Mouse (Mus musculus): ENCODE measurements around the gene Gm13288.
"Not testable (repeated sequence)": the region's sequence is repeated elsewhere in the genome, so short reads cannot be mapped to it uniquely, and the experiment has no call there.

DNA sequence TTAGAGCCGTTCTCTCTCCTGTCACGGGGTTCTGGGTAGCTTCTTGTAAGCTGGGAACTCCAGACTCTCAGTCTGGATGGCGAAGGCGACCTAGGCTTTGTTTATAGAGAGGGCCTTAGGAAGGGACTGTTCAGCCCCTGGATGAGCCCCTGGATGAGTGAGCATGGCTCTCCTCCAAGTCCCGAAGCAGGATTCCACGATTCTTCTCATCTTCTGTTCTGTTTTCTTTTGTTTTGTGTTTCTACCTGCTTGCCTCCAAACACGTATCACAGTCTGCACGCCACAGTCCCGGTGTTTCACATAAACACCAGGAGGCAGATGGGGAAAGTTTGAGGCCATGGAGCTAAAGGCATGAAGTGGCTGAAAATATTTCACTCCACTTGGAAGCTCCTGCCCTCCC is 46.6 kb upstream of the Gm13288 start:
- not testable (repeated sequence) for TF ChIP-seq POLR2A, CTCF (IDR thresholded peaks at IDR 0.05; ENCODE audit: insufficient read depth, low read depth, low read length)
